25 mouse cellular contexts compared by ENCODE assay signal in genomic region chr6:142512902-142513301, GRCm38 (mm10). TPM values are rescaled to one million over a fixed set of nuclear protein-coding genes. Genes with fewer than 3 reads are reported as not detected.
"Had no signal": no experiment of that assay in that cellular context is flagged by ENCODE, and none has a peak within 500 bp of the region (broad histone marks: within the 10 kb centered on the region; RNA-seq: fewer than 3 reads in every experiment).

No protein-coding gene starts in this region.

- H3K4me3 ChIP-seq: liver, embryonic 12.5 days; midbrain, embryonic 10.5 days; midbrain, embryonic 13.5 days; midbrain, embryonic 15.5 days; myocyte; neural tube, embryonic 13.5 days; neural tube, embryonic 15.5 days; stomach, embryonic 15.5 days had no signal

- H3K9ac ChIP-seq: liver, embryonic 12.5 days; liver, embryonic 14.5 days; lung, embryonic 14.5 days; midbrain, embryonic 13.5 days; midbrain, embryonic 15.5 days; neural tube, embryonic 13.5 days; neural tube, embryonic 15.5 days; stomach, embryonic 15.5 days had no signal

- H3K9me3 ChIP-seq: liver, embryonic 12.5 days; midbrain, embryonic 10.5 days; midbrain, embryonic 13.5 days; midbrain, embryonic 15.5 days; neural tube, embryonic 13.5 days; neural tube, embryonic 15.5 days; stomach, embryonic 15.5 days had no signal

- H3K36me3 ChIP-seq: liver, embryonic 12.5 days; midbrain, embryonic 10.5 days; midbrain, embryonic 13.5 days; midbrain, embryonic 15.5 days; neural tube, embryonic 13.5 days; neural tube, embryonic 15.5 days; stomach, embryonic 15.5 days had no signal

- H3K27ac ChIP-seq: liver, embryonic 12.5 days; liver, embryonic 14.5 days; midbrain, embryonic 10.5 days; midbrain, embryonic 13.5 days; midbrain, embryonic 15.5 days; neural tube, embryonic 13.5 days; neural tube, embryonic 15.5 days; stomach, embryonic 15.5 days had no signal

- H3K4me2 ChIP-seq: liver, embryonic 12.5 days; lung, embryonic 14.5 days; midbrain, embryonic 13.5 days; midbrain, embryonic 15.5 days; neural tube, embryonic 13.5 days; neural tube, embryonic 15.5 days; stomach, embryonic 15.5 days had no signal

- ATAC-seq: liver, embryonic 12.5 days; midbrain, embryonic 13.5 days; midbrain, embryonic 15.5 days had no signal

- DNase-seq: lung, embryonic 14.5 days; lung, postnatal 10 days; lung, postnatal 4 days; retina, postnatal 1 day; right cerebral cortex, adult 18-20 months; right cerebral cortex, postnatal 25 days; right cerebral cortex, postnatal 4 days; spleen, adult 18-20 months; thymus, adult 18-20 months; thymus, postnatal 14 days; thymus, postnatal 36 days had no signal

- H3K27me3 ChIP-seq: stomach, embryonic 15.5 days had no signal

RNA-seq across cellular contexts. Expression of gene Gys2, which starts 40.0 kb away (rescaled TPM):
- total RNA-seq: megakaryocyte, adult 5-6 weeks; megakaryocyte-erythroid progenitor cell, adult 5-6 weeks had no signal
- polyA plus RNA-seq: lung, embryonic 14.5 days; lung, embryonic 16.5 days; myocyte; neural tube, embryonic 11.5 days; neural tube, embryonic 13.5 days; neural tube, embryonic 15.5 days; small intestine, adult 2 months had no signal
